Mouse (Mus musculus) E14TG2a.4 (cell line): ENCODE results near the gene Eps15.

ENCODE experiments used
- CTCF ChIP-seq: conservative IDR thresholded peaks from 2 replicates; pipeline ENCODE4 v1.5.1; 2014; ENCODE audit warnings: low read length
- POU5F1 ChIP-seq: IDR thresholded peaks from 2 replicates; pipeline ENCODE4 v1.6.1; 2014; ENCODE audit warnings: low read length, borderline replicate concordance

GRCm38 (mm10) chr4:109342783-109343485 is 62.9 kb downstream of the Eps15 start:
- TF ChIP-seq CTCF (no peak), POU5F1 (no peak)
